Mouse (Mus musculus) neutrophil, adult 5-6 weeks (primary cell): ENCODE measurements around the gene Ankrd52. TPM values are rescaled to one million over a fixed set of nuclear protein-coding genes. Genes with fewer than 3 reads are reported as not detected.
"Not testable (repeated sequence)": the region's sequence is repeated elsewhere in the genome, so short reads cannot be mapped to it uniquely, and the experiment has no call there.

Experiments
- ATAC-seq: fragments of 151-379, 151-347 bp; 2 replicates; pipeline ENCODE4 v1.8.0; 2017; ENCODE audit warnings: mild to moderate bottlenecking, moderate TSS enrichment; ENCODE audit not compliant: insufficient number of reproducible peaks, poor library complexity, low FRiP score, severe bottlenecking; ENCODE audit errors: extremely low read depth
- total RNA-seq: library from RNA; stranded (forward); fragments of 200-1000 nt; gene quantifications from 2 replicates; pipeline ENCODE4 v1.2.3, GENCODE M21; 2017

Ankrd52 gene
- total RNA-seq: 16.0 and 16.8 TPM in 2 replicates

DNA sequence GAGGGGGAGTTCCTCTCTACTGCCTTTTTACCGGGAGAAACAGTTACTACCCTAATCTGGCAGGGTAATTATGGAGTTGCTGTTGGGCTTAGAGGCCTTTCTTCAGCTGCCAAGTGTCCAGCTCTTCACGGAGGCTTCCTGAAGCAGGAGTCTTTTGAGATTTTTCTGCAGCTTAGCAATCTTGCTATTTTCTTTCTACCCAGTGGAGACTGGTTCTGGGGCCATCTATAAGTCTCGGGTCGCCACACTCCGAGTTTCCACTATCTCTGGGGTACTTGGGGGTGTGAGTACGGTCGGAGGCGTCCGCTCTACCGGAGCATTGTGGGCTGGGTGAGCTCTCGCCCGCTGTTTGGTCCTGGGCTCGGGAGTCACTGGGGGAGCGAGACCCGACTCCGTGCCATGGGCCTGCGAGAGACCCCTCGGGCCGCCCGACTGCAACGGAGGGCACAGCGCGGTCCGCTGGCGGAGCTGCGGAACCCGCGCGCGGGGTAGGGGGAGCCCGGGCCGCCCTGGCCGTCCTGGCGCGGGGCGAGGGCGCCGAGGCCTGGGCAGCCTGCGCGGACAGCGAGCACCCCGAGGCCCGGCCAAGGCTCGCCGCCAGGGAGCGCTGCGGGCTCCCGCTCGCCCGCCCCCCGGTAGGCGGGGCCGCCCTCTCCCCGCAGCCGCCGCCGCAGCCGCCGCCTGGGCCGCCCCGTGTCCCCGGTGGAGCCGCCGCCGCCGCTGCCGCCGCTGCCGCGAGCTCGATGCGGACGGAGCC is at the start of gene Ankrd52:
Gene Ankrd52 (plus strand): TSS at position 661 of the 757 bp plus-strand sequence.
- ATAC-seq: peak; percentile 50

DNA sequence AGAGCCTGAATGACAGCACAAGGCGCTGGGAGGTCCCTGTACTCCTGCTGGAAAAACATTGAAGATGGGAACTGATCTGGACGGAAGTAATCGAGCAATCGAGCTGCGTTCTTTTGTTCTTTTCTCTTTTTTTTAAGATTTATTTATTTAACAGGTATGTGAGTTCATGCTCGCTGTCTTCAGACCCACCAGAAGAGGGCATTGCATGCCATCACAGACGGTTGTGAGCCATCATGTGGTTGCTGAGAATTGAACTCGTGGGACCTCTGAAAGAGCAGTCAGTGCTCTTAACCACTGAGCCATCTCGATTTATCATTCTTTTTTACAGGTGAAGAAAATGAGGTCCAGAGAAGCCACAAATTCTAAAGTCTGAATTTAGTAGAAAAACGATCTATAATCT is 49.3 kb upstream of the Ankrd52 start:
- no peak for ATAC-seq

DNA sequence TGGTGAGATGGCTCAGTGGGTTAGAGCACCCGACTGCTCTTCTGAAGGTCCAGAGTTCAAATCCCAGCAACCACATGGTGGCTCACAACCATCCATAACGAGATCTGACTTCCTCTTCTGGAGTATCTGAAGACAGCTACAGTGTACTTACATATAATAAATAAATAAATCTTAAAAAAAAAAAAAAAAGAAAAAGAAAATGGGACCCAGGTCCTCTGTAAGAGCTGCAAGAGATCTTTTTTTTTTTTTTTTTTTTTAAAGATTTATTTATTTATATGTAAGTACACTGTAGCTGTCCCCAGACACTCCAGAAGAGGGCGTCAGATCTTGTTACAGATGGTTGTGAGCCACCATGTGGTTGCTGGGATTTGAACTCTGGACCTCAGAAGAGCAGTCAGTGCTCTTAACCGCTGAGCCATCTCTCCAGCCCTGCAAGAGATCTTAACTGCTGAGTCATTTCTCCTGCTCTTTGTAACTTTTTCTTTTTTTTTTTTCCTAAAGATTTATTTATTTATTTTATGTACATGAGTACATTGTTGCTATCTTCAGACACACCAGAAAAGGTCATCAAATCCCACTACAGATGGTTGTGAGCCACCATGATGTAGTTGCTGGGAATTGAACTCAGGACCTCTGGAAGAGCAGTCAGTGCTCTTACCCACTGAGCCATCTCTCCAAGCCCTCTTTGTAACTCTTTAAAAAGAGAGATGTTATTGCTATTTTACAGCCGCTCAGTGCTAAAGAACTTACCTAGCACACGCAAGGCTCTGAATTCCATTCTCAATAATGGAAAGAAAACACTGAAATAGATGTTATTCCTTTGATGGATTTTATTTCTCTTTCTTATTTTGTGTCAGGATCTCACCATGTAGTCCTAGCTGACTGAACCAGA is 44.3 kb upstream of the Ankrd52 start:
- ATAC-seq: not testable (repeated sequence)

- ATAC-seq: peak; percentile 52
Measured at GRCm38 (mm10) chr10:128335582-128335981, 41.3 kb upstream of the Ankrd52 start.

DNA sequence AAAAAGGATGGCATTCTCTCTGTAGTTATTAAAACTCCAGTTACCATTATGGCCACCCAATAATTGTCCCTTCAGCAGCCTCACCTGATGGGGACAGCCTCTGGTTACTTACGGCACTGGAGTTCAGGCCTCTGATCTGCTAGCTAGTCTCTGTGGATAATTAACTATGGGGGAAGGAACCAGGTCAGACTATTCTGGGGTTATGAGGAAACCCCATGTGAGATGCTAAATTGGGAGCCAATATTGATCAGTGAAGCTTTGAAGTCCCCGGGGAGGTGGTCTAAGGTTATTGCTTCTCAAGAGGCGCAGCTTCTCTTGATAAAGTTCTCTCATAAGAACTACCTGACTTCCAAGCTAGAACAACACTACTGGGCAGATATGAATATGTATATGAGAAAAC is 40.7 kb upstream of the Ankrd52 start:
- ATAC-seq: no peak

DNA sequence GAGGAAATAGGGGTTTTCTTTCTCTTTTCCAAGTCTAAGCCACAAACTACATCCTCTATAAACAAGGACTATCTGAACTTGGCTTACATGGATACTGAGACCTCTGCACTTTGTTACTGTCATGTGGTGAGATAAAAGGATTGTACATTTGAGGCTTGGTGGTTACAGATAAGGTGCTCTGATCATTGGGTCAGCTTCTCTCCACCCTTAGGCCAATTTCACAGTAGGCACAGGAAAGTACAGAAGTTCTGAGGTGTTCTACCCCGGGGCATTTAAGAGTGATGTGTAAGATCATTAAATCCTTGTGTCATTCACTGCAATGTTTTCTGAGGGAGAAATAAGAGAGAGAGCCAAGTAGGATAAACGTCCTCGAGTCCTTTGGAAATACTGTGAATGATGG is 40.3 kb upstream of the Ankrd52 start:
- no peak for ATAC-seq

GRCm38 (mm10) chr10:128337306-128338181 is 39.4 kb upstream of the Ankrd52 start, which contains the start of gene Cs:
Cs (plus strand) TSS chr10:128337734.
- peak; percentile 95 for ATAC-seq

- ATAC-seq: peak; percentile 40; the same call in 1 of the 2 replicates
Measured at GRCm38 (mm10) chr10:128338415-128338814, 38.5 kb upstream of the Ankrd52 start.

DNA sequence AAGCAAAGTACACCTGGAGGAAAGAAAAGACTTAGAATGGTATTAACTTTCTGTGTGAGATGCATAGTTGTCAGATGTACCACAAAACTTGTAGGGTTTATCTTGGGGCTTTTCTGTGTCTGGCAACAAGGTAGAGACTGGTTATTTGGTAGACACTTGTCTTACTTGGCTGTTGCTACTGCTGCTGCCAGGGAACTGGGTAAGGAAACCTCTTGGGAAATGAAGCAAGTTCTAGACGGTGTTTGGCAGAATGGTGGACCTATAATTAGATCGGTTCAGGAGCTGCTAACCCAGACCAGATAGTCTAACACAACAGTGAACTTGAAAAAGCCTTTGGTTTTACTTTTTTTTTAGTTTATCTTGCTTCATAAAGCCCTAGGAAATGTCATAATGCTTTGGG is 38.0 kb upstream of the Ankrd52 start:
- no peak for ATAC-seq

- no peak for ATAC-seq
Measured at GRCm38 (mm10) chr10:128340257-128340656, 36.7 kb upstream of the Ankrd52 start.

GRCm38 (mm10) chr10:128343436-128343835 is 33.5 kb upstream of the Ankrd52 start:
- no peak for ATAC-seq

- ATAC-seq: peak; percentile 86
Measured at GRCm38 (mm10) chr10:128344568-128345275, 32.2 kb upstream of the Ankrd52 start.

DNA sequence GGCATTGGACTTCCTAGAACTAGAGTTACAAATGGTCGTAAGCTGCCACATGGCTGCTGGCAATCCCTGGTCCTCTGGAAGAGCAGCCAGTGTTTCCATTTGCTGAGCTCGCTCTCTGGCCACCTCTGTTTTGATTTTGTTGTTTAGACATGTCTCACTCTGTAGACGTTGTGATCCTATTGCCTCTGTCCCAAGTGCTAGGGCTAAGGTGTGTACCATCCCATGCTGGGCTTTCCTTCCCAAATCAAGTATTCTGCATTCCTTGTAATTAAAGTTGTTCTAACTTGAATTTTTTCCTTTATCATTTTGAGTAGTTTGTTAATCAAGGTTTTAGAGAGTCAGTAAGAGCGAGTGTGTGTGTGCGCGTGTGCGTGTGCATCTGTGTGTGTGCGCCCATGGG is 29.4 kb upstream of the Ankrd52 start:
- no peak for ATAC-seq

- ATAC-seq: peak; percentile 64; the same call in 1 of the 2 replicates
Measured at GRCm38 (mm10) chr10:128358796-128359195, 18.1 kb upstream of the Ankrd52 start.

- ATAC-seq: no peak
Measured at GRCm38 (mm10) chr10:128359226-128359625, 17.7 kb upstream of the Ankrd52 start.

DNA sequence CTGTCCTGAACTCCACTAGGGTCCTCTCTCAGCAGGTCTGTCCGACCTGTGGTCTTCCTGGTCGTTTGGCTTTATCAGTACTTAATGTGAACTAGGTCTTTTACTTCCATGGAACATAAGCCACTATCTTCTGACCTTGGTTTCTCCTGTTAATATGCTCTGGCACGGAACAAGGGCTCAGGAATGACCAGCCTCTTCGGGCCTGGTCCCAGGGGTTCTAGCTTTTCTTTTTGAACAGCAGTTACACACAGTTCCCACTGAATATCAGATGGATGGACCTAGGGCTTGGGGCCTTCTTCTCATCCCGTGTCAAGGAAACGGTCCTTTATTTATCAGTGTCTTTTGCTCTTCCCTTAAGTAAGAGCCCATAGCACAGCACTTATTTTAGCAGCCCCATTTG is 15.1 kb upstream of the Ankrd52 start:
- no peak for ATAC-seq

- ATAC-seq: no peak
Measured at GRCm38 (mm10) chr10:128362568-128362967, 14.3 kb upstream of the Ankrd52 start.

GRCm38 (mm10) chr10:128367899-128368401 is 9.0 kb upstream of the Ankrd52 start:
- ATAC-seq: no peak
